Mouse (Mus musculus): ENCODE data around the gene Ttll11. TPM values are rescaled to one million over a fixed set of nuclear protein-coding genes. Genes with fewer than 3 reads are reported as not detected.

Ttll11 gene
- polyA plus RNA-seq, 2 experiments: 1.2 to 2.5 TPM

GRCm38 (mm10) chr2:35981872-35982271 lies 2.2 kb upstream of the Ttll11 start:
- Histone ChIP-seq H3K27ac (replicated peaks; ENCODE audit: low read depth, low read length) (no peak overlapping the region), H3K9ac (ENCODE audit: low read depth, low read length, severe bottlenecking) (no peak overlapping the region), H3K27me3 (ENCODE audit: control insufficient read depth, insufficient read depth, low read length) (no peaks in the 10 kb centered on the region), H3K4me1 (ENCODE audit: control insufficient read depth, insufficient read depth, low read length) (0 out of 2 replicates have a peak, but pooled peaks cover 12% of the 10 kb centered on the region), H3K9me3 (ENCODE audit: control insufficient read depth, low read length) (no peaks in the 10 kb centered on the region), H3K4me3 (replicated peaks; ENCODE audit: low read length) (no peak overlapping the region), H3K4me2 (replicated peaks; ENCODE audit: low read depth, low read length, severe bottlenecking) (no peak overlapping the region), H3K36me3 (ENCODE audit: control insufficient read depth, insufficient read depth, low read length) (no peaks in the 10 kb centered on the region)
- DNase-seq (ENCODE audit: low spot score) (no peak), ATAC-seq (ENCODE audit: low FRiP score, low read depth) (no peak)
- TF ChIP-seq POLR2A (IDR thresholded peaks at IDR 0.05; ENCODE audit: borderline replicate concordance, extremely low read depth, insufficient read depth, insufficient read length): no peak
- 83% methylated on average over 3 of the region's 3 CpGs for whole genome bisulfite sequencing

- DNase-seq (ENCODE audit: low spot score) (no peak), ATAC-seq (ENCODE audit: low FRiP score, low read depth) (peak; percentile 48)
- under 1% methylated on average over 35 of the region's 76 CpGs for WGBS
- Histone ChIP-seq H3K27me3 (ENCODE audit: control insufficient read depth, insufficient read depth, low read length) (no peaks in the 10 kb centered on the region), H3K4me3 (replicated peaks; ENCODE audit: low read length) (peak overlapping the region; percentile 77), H3K4me2 (replicated peaks; ENCODE audit: low read depth, low read length, severe bottlenecking) (peak overlapping the region; percentile 96), H3K4me1 (ENCODE audit: control insufficient read depth, insufficient read depth, low read length) (0 out of 2 replicates have a peak, but pooled peaks cover 12% of the 10 kb centered on the region), H3K9ac (ENCODE audit: low read depth, low read length, severe bottlenecking) (peak overlapping the region; percentile 83), H3K36me3 (ENCODE audit: control insufficient read depth, insufficient read depth, low read length) (no peaks in the 10 kb centered on the region), H3K9me3 (ENCODE audit: control insufficient read depth, low read length) (no peaks in the 10 kb centered on the region), H3K27ac (replicated peaks; ENCODE audit: low read depth, low read length) (peak overlapping the region; percentile 48; the same call in 1 of the 2 replicates)
- no peak for TF ChIP-seq POLR2A (IDR thresholded peaks at IDR 0.05; ENCODE audit: borderline replicate concordance, extremely low read depth, insufficient read depth, insufficient read length)
These were observed 621 bp downstream of the Ttll11 start for GRCm38 (mm10) chr2:35978941-35979643.

GRCm38 (mm10) chr2:35978276-35978933 lies 1.3 kb downstream of the Ttll11 start:
- Histone ChIP-seq H3K4me2 (replicated peaks; ENCODE audit: low read depth, low read length, severe bottlenecking) (peak overlapping the region; percentile 96), H3K4me1 (ENCODE audit: control insufficient read depth, insufficient read depth, low read length) (0 out of 2 replicates have a peak, but pooled peaks cover 12% of the 10 kb centered on the region), H3K36me3 (ENCODE audit: control insufficient read depth, insufficient read depth, low read length) (no peaks in the 10 kb centered on the region), H3K4me3 (replicated peaks; ENCODE audit: low read length) (peak overlapping the region; percentile 77), H3K9ac (ENCODE audit: low read depth, low read length, severe bottlenecking) (peak overlapping the region; percentile 83), H3K9me3 (ENCODE audit: control insufficient read depth, low read length) (no peaks in the 10 kb centered on the region), H3K27ac (replicated peaks; ENCODE audit: low read depth, low read length) (no peak overlapping the region), H3K27me3 (ENCODE audit: control insufficient read depth, insufficient read depth, low read length) (no peaks in the 10 kb centered on the region)
- ATAC-seq (ENCODE audit: low FRiP score, low read depth) (no peak), DNase-seq (ENCODE audit: low spot score) (no peak)
- 25% methylated on average over 15 of the region's 15 CpGs for WGBS
- no peak for TF ChIP-seq POLR2A (IDR thresholded peaks at IDR 0.05; ENCODE audit: borderline replicate concordance, extremely low read depth, insufficient read depth, insufficient read length)

- no peak for DNase-seq (ENCODE audit: low spot score)
- Histone ChIP-seq H3K9ac (ENCODE audit: low read depth, low read length, severe bottlenecking) (no peak overlapping the region), H3K4me2 (replicated peaks; ENCODE audit: low read depth, low read length, severe bottlenecking) (no peak overlapping the region; the same call in 1 of the 2 replicates), H3K27me3 (ENCODE audit: control insufficient read depth, insufficient read depth, low read length) (no peaks in the 10 kb centered on the region), H3K4me3 (replicated peaks; ENCODE audit: low read length) (no peak overlapping the region), H3K36me3 (ENCODE audit: control insufficient read depth, insufficient read depth, low read length) (no peaks in the 10 kb centered on the region), H3K27ac (replicated peaks; ENCODE audit: low read depth, low read length) (no peak overlapping the region), H3K4me1 (ENCODE audit: control insufficient read depth, insufficient read depth, low read length) (0 out of 2 replicates have a peak, but pooled peaks cover 12% of the 10 kb centered on the region), H3K9me3 (ENCODE audit: control insufficient read depth, low read length) (no peaks in the 10 kb centered on the region)
- WGBS: 84% methylated on average over 3 of the region's 3 CpGs
- no peak for ATAC-seq (ENCODE audit: low FRiP score, low read depth)
- TF ChIP-seq POLR2A (IDR thresholded peaks at IDR 0.05; ENCODE audit: borderline replicate concordance, extremely low read depth, insufficient read depth, insufficient read length): no peak
These were observed 2.0 kb downstream of the Ttll11 start for GRCm38 (mm10) chr2:35977749-35978148.

GRCm38 (mm10) chr2:35972259-35973001 lies 7.3 kb downstream of the Ttll11 start:
- Histone ChIP-seq H3K36me3 (ENCODE audit: control insufficient read depth, insufficient read depth, low read length) (no peaks in the 10 kb centered on the region), H3K9ac (ENCODE audit: low read depth, low read length, severe bottlenecking) (no peak overlapping the region), H3K4me2 (replicated peaks; ENCODE audit: low read depth, low read length, severe bottlenecking) (no peak overlapping the region), H3K4me1 (ENCODE audit: control insufficient read depth, insufficient read depth, low read length) (no peaks in the 10 kb centered on the region), H3K27ac (replicated peaks; ENCODE audit: low read depth, low read length) (no peak overlapping the region), H3K9me3 (ENCODE audit: control insufficient read depth, low read length) (no peaks in the 10 kb centered on the region), H3K27me3 (ENCODE audit: control insufficient read depth, insufficient read depth, low read length) (no peaks in the 10 kb centered on the region), H3K4me3 (replicated peaks; ENCODE audit: low read length) (no peak overlapping the region)
- TF ChIP-seq POLR2A (IDR thresholded peaks at IDR 0.05; ENCODE audit: borderline replicate concordance, extremely low read depth, insufficient read depth, insufficient read length): no peak
- ATAC-seq (ENCODE audit: low FRiP score, low read depth): 0 out of 2 replicates have a peak, but pooled peaks have one; percentile 29
- no peak for DNase-seq (ENCODE audit: low spot score)
- 49% methylated on average over 6 of the region's 6 CpGs for WGBS
